Mouse (Mus musculus) ovary, postnatal 36 days (tissue): ENCODE results near the gene Clasp2.
"Not testable (repeated sequence)": the region's sequence is repeated elsewhere in the genome, so short reads cannot be mapped to it uniquely, and the experiment has no call there.

Experiments used
- DNase-seq: peaks from one replicate; pipeline ENCODE4 v3.0.0; 2022; ENCODE audit warnings: low spot score, mixed read lengths

Gene Clasp2

GRCm38 (mm10) chr9:113755888-113756719 lies 14.8 kb downstream of the Clasp2 start:
- DNase-seq = no peak

- DNase-seq = no peak
These were observed 17.2 kb downstream of the Clasp2 start for GRCm38 (mm10) chr9:113758472-113758871.

- no peak for DNase-seq
These were observed 18.4 kb downstream of the Clasp2 start for GRCm38 (mm10) chr9:113759684-113760083.

- DNase-seq = no peak
These were observed 21.1 kb downstream of the Clasp2 start for GRCm38 (mm10) chr9:113762389-113762788.

GRCm38 (mm10) chr9:113763123-113763522 lies 21.9 kb downstream of the Clasp2 start:
- DNase-seq = no peak

GRCm38 (mm10) chr9:113770640-113771039 lies 29.4 kb downstream of the Clasp2 start:
- DNase-seq = no peak

- DNase-seq = no peak
These were observed 39.6 kb downstream of the Clasp2 start for GRCm38 (mm10) chr9:113780863-113781262.

- DNase-seq = no peak
These were observed 41.2 kb downstream of the Clasp2 start for GRCm38 (mm10) chr9:113782362-113783005.

GRCm38 (mm10) chr9:113783674-113784073 lies 42.4 kb downstream of the Clasp2 start:
- no peak for DNase-seq

GRCm38 (mm10) chr9:113789283-113789682 lies 48.0 kb downstream of the Clasp2 start:
- not testable (repeated sequence) for DNase-seq

GRCm38 (mm10) chr9:113792651-113793512 lies 51.6 kb downstream of the Clasp2 start:
- peak; percentile 67 for DNase-seq

GRCm38 (mm10) chr9:113793513-113793905 lies 52.2 kb downstream of the Clasp2 start:
- DNase-seq = no peak

GRCm38 (mm10) chr9:113793966-113794365 lies 52.7 kb downstream of the Clasp2 start:
- no peak for DNase-seq

- DNase-seq = no peak
These were observed 55.9 kb downstream of the Clasp2 start for GRCm38 (mm10) chr9:113797206-113797605.

GRCm38 (mm10) chr9:113800671-113801070 lies 59.4 kb downstream of the Clasp2 start:
- no peak for DNase-seq

GRCm38 (mm10) chr9:113802734-113803133 lies 61.5 kb downstream of the Clasp2 start:
- no peak for DNase-seq

GRCm38 (mm10) chr9:113803751-113804150 lies 62.5 kb downstream of the Clasp2 start:
- DNase-seq = no peak

- no peak for DNase-seq
These were observed 64.1 kb downstream of the Clasp2 start for GRCm38 (mm10) chr9:113805359-113805758.

GRCm38 (mm10) chr9:113811327-113811726 lies 70.1 kb downstream of the Clasp2 start:
- DNase-seq = no peak

- no peak for DNase-seq
These were observed 70.8 kb downstream of the Clasp2 start for GRCm38 (mm10) chr9:113811957-113812670.

GRCm38 (mm10) chr9:113812671-113813001 lies 71.4 kb downstream of the Clasp2 start:
- no peak for DNase-seq

- DNase-seq = no peak
These were observed 71.8 kb downstream of the Clasp2 start for GRCm38 (mm10) chr9:113813086-113813485.
